Mouse (Mus musculus) ES-Bruce4 (cell line): ENCODE measurements around the gene Mamdc2. TPM values are rescaled to one million over a fixed set of nuclear protein-coding genes. Genes with fewer than 3 reads are reported as not detected.

Experiments used
- H3K27ac ChIP-seq: 2 replicates; pipeline ENCODE4 v1.5.1; 2012; ENCODE audit warnings: low read length, inconsistent platforms; ENCODE audit not compliant: insufficient read depth
- H3K27me3 ChIP-seq: 2 replicates; pipeline ENCODE4 v1.6.1; 2012; ENCODE audit warnings: mild to moderate bottlenecking, low read length, inconsistent platforms; ENCODE audit not compliant: control insufficient read depth, poor library complexity, insufficient read depth, severe bottlenecking
- H3K36me3 ChIP-seq: 2 replicates; pipeline ENCODE4 v1.6.1; 2012; ENCODE audit warnings: inconsistent platforms, mild to moderate bottlenecking, low read length, moderate library complexity; ENCODE audit not compliant: control insufficient read depth, poor library complexity, insufficient read depth, severe bottlenecking
- H3K4me1 ChIP-seq: one replicate; pipeline ENCODE4 v1.8.1; 2011; ENCODE audit warnings: low read length; ENCODE audit not compliant: control insufficient read depth, insufficient read depth
- H3K4me3 ChIP-seq: 2 replicates; pipeline ENCODE4 v1.5.1; 2011; ENCODE audit warnings: low read depth, mild to moderate bottlenecking, low read length
- H3K9ac ChIP-seq: 2 replicates; pipeline ENCODE4 v1.6.1; 2012; ENCODE audit warnings: low read depth, mild to moderate bottlenecking, inconsistent platforms; ENCODE audit not compliant: poor library complexity, severe bottlenecking
- H3K9me3 ChIP-seq: replicated peaks from 2 replicates; pipeline ENCODE4 v1.6.1; 2012; ENCODE audit warnings: mild to moderate bottlenecking, low read length, inconsistent platforms; ENCODE audit not compliant: control insufficient read depth, poor library complexity, insufficient read depth, severe bottlenecking
- CTCF ChIP-seq: IDR thresholded peaks from one replicate; pipeline ENCODE4 v1.8.1; 2011; ENCODE audit warnings: low read depth, low read length
- EP300 ChIP-seq: IDR thresholded peaks from 2 replicates; pipeline ENCODE4 v1.6.1; 2011; ENCODE audit warnings: low read depth, low read length; ENCODE audit not compliant: insufficient read depth
- POLR2A ChIP-seq: IDR thresholded peaks from one replicate; pipeline ENCODE4 v1.8.1; 2011; ENCODE audit warnings: low read length; ENCODE audit not compliant: insufficient read depth
- polyA plus RNA-seq: library from polyadenylated mRNA; stranded (reverse); fragments of >200 nt; gene quantifications from 2 replicates; pipeline ENCODE4 v1.2.4, GENCODE M21; 2011; ENCODE audit warnings: low read depth; ENCODE audit not compliant: missing spikeins, insufficient read depth, insufficient read length

The Mamdc2 gene
- polyA plus RNA-seq, 1 experiment, result 0.25 TPM

DNA sequence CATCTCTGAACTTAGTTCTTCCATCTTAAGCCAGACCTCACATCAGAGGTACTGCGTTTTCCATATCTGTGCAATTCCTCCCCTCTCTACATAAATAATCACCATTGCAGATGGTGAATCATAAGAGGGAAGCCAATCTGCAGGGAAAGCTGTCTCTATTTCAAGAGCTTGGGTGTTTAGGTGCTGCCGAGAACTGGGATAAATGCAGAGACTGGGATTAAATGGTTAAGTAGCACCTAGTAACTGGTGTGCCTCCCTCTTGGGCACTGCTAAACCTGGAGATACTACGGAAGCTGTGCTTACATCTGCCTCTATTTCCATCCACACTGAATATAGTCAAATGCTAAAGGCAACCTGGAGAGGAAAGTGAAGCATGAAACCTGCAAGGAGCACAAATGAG lies 148.3 kb downstream of the Mamdc2 start:
- no peaks in the 10 kb centered on the region for H3K36me3 ChIP-seq
- no peaks in the 10 kb centered on the region for H3K9me3 ChIP-seq
- H3K4me1 ChIP-seq, result no peaks in the 10 kb centered on the region
- H3K4me3 ChIP-seq, result no peak overlapping the region
- no peaks in the 10 kb centered on the region for H3K27me3 ChIP-seq
- TF ChIP-seq EP300 (no peak), POLR2A (no peak), CTCF (no peak)
- H3K27ac ChIP-seq, result no peak overlapping the region
- H3K9ac ChIP-seq, result no peak overlapping the region

GRCm38 (mm10) chr19:23298917-23299316 lies 149.3 kb downstream of the Mamdc2 start:
- no peak for TF ChIP-seq CTCF
- TF ChIP-seq EP300, result no peak
- TF ChIP-seq POLR2A, result no peak
- Histone ChIP-seq H3K27me3 (no peaks in the 10 kb centered on the region), H3K4me1 (no peaks in the 10 kb centered on the region), H3K9me3 (no peaks in the 10 kb centered on the region), H3K9ac (no peak overlapping the region), H3K4me3 (no peak overlapping the region), H3K36me3 (no peaks in the 10 kb centered on the region), H3K27ac (no peak overlapping the region)

- no peaks in the 10 kb centered on the region for H3K36me3 ChIP-seq
- no peak for TF ChIP-seq EP300
- TF ChIP-seq CTCF, result no peak
- no peak for TF ChIP-seq POLR2A
- no peak overlapping the region for H3K27ac ChIP-seq
- no peak overlapping the region for H3K4me3 ChIP-seq
- no peak overlapping the region for H3K9ac ChIP-seq
- no peaks in the 10 kb centered on the region for H3K4me1 ChIP-seq
- no peaks in the 10 kb centered on the region for H3K27me3 ChIP-seq
- no peaks in the 10 kb centered on the region for H3K9me3 ChIP-seq
Observed at GRCm38 (mm10) chr19:23297191-23297590, 151.1 kb downstream of the Mamdc2 start.

GRCm38 (mm10) chr19:23289251-23289650 lies 159.0 kb downstream of the Mamdc2 start:
- Histone ChIP-seq H3K4me3 (no peak overlapping the region), H3K36me3 (no peaks in the 10 kb centered on the region), H3K4me1 (no peaks in the 10 kb centered on the region), H3K9ac (no peak overlapping the region), H3K27me3 (no peaks in the 10 kb centered on the region), H3K9me3 (no peaks in the 10 kb centered on the region), H3K27ac (no peak overlapping the region)
- TF ChIP-seq CTCF, result no peak
- TF ChIP-seq EP300, result no peak
- TF ChIP-seq POLR2A, result no peak

GRCm38 (mm10) chr19:23281911-23282660 lies 166.2 kb downstream of the Mamdc2 start:
- H3K36me3 ChIP-seq, result no peaks in the 10 kb centered on the region
- TF ChIP-seq POLR2A, result no peak
- no peak for TF ChIP-seq EP300
- peak; percentile 21 for TF ChIP-seq CTCF
- H3K4me3 ChIP-seq, result no peak overlapping the region
- H3K4me1 ChIP-seq, result no peaks in the 10 kb centered on the region
- H3K27me3 ChIP-seq, result no peaks in the 10 kb centered on the region
- no peak overlapping the region for H3K9ac ChIP-seq
- H3K9me3 ChIP-seq, result no peaks in the 10 kb centered on the region
- no peak overlapping the region for H3K27ac ChIP-seq

DNA sequence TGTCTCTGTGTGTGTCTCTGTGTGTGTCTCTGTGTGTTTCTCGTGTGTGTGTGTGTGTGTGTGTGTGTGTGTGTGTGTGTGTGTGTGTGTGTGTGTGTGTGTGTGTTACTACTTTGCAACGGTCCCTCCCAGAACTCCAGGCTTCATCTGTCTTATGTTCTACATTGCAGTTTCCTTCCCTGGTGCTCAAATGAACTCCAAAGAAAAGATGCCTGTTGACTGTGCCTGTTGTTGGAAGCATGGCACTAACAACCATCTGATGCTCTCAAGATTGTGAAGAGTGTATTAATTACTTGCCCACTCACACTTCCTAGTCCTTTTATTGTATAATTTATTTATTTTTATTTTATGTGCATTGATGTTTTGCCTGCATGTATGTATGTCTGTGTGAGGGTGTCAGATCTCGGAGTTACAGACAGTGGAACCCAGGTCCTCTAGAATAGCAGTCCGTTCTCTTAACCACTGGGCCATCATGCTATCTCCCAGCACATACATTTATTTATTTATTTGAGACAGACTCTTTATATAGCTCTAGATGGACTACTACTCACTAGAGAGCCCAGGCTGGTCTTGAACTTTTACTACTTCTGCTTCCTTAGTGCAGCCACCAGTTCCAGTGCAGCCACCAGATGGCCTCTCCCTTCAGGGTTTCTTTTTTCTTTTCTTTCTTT lies 174.1 kb downstream of the Mamdc2 start:
- no peaks in the 10 kb centered on the region for H3K4me1 ChIP-seq
- H3K9ac ChIP-seq, result no peak overlapping the region
- H3K9me3 ChIP-seq, result no peaks in the 10 kb centered on the region
- peaks cover 2% of the 10 kb centered on the region; the same call in 1 of the 2 replicates for H3K36me3 ChIP-seq
- TF ChIP-seq EP300, result no peak
- TF ChIP-seq POLR2A, result no peak
- TF ChIP-seq CTCF, result no peak
- H3K27ac ChIP-seq, result no peak overlapping the region
- H3K27me3 ChIP-seq, result no peaks in the 10 kb centered on the region
- H3K4me3 ChIP-seq, result peak overlapping the region; percentile 47
